Mouse (Mus musculus): Measurements from ENCODE around the gene Tmcc1. TPM values are rescaled to one million over a fixed set of nuclear protein-coding genes. Genes with fewer than 3 reads are reported as not detected.
A peak's percentile ranks its signal among the peaks of the same experiment; 100 is the strongest.

Gene Tmcc1
- polyA plus RNA-seq, 1 experiment from 2014 or later = 9.1 TPM

- Histone ChIP-seq H3K9me3 (ENCODE audit: low read length) (peaks cover 9% of the 10 kb centered on the region), H3K4me1 (ENCODE audit: insufficient read depth, low read depth, low read length) (no peaks in the 10 kb centered on the region), H3K36me3 (ENCODE audit: insufficient read depth, low read length) (no peaks in the 10 kb centered on the region), H3K27ac (ENCODE audit: low read length) (no peak overlapping the region), H3K4me2 (replicated peaks; ENCODE audit: low read depth, low read length) (no peak overlapping the region), H3K4me3 (ENCODE audit: low read depth, low read length) (no peak overlapping the region), H3K9ac (replicated peaks; ENCODE audit: low read depth) (no peak overlapping the region), H3K27me3 (replicated peaks; ENCODE audit: insufficient read depth, low read length) (no peaks in the 10 kb centered on the region)
- ATAC-seq (peak; percentile 12; the same call in 1 of the 2 replicates), DNase-seq (ENCODE audit: low spot score) (no peak)
- TF ChIP-seq CTCF (IDR thresholded peaks at IDR 0.05) = no peak
- no peak for TF ChIP-seq EP300 (IDR thresholded peaks at IDR 0.05)
- WGBS = 85% methylated on average over 9 of the region's 9 CpGs
These were observed 171.3 kb downstream of the Tmcc1 start for GRCm38 (mm10) chr6:116021961-116022485.

DNA sequence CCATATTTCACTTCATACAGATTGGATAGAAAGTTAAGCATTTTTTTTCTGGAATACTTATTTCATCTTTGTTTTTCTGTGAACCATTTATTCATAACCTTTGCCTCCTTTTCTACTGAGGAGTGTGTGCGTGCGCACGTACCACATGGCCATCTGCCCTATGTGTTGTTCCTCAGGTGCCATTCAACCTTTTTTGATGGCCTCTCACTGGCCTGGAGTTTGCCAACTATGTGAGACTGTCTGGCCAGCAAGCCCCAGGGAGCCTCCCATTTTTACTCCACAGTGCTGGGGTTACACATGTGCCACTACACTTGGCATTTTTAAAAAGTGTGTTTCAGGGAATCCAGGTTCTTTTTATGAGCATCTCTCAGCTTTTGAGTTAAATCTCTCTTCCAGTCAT is 177.4 kb downstream of the Tmcc1 start:
- 91% methylated on average over 3 of the region's 3 CpGs for WGBS

GRCm38 (mm10) chr6:116014111-116014510 is 179.2 kb downstream of the Tmcc1 start:
- no peak for ATAC-seq
- TF ChIP-seq CTCF (IDR thresholded peaks at IDR 0.05) = no peak
- Histone ChIP-seq H3K4me1 (ENCODE audit: insufficient read depth, low read depth, low read length) (no peaks in the 10 kb centered on the region), H3K36me3 (ENCODE audit: insufficient read depth, low read length) (no peaks in the 10 kb centered on the region), H3K9me3 (ENCODE audit: low read length) (no peaks in the 10 kb centered on the region), H3K4me2 (replicated peaks; ENCODE audit: low read depth, low read length) (no peak overlapping the region), H3K27me3 (replicated peaks; ENCODE audit: insufficient read depth, low read length) (no peaks in the 10 kb centered on the region), H3K9ac (replicated peaks; ENCODE audit: low read depth) (no peak overlapping the region), H3K4me3 (ENCODE audit: low read depth, low read length) (no peak overlapping the region), H3K27ac (ENCODE audit: low read length) (no peak overlapping the region)
- no peak for DNase-seq (ENCODE audit: low spot score)
- 78% methylated on average over 6 of the region's 6 CpGs for WGBS

More for the DNA sequence above, 177.4 kb downstream of the Tmcc1 start:
- ATAC-seq (no peak), DNase-seq (ENCODE audit: low spot score) (no peak)
- Histone ChIP-seq H3K27me3 (replicated peaks; ENCODE audit: insufficient read depth, low read length) (no peaks in the 10 kb centered on the region), H3K4me2 (replicated peaks; ENCODE audit: low read depth, low read length) (no peak overlapping the region), H3K27ac (ENCODE audit: low read length) (no peak overlapping the region), H3K36me3 (ENCODE audit: insufficient read depth, low read length) (no peaks in the 10 kb centered on the region), H3K9me3 (ENCODE audit: low read length) (no peaks in the 10 kb centered on the region), H3K4me1 (ENCODE audit: insufficient read depth, low read depth, low read length) (no peaks in the 10 kb centered on the region), H3K9ac (replicated peaks; ENCODE audit: low read depth) (no peak overlapping the region), H3K4me3 (ENCODE audit: low read depth, low read length) (no peak overlapping the region)
- no peak for TF ChIP-seq EP300 (IDR thresholded peaks at IDR 0.05)
- TF ChIP-seq CTCF (IDR thresholded peaks at IDR 0.05) = no peak

GRCm38 (mm10) chr6:116013687-116014086 is 179.6 kb downstream of the Tmcc1 start:
- peak; percentile 57 for DNase-seq (ENCODE audit: low spot score)
- no peaks in the 10 kb centered on the region for H3K36me3 ChIP-seq (ENCODE audit: insufficient read depth, low read length)
- TF ChIP-seq CTCF (IDR thresholded peaks at IDR 0.05) = no peak
- no peak for TF ChIP-seq EP300 (IDR thresholded peaks at IDR 0.05)
- 39% methylated on average over 3 of the region's 3 CpGs for WGBS
- no peak overlapping the region for H3K9ac ChIP-seq (replicated peaks; ENCODE audit: low read depth)
- no peaks in the 10 kb centered on the region for H3K9me3 ChIP-seq (ENCODE audit: low read length)
- H3K27ac ChIP-seq (ENCODE audit: low read length) = no peak overlapping the region
- no peaks in the 10 kb centered on the region for H3K27me3 ChIP-seq (replicated peaks; ENCODE audit: insufficient read depth, low read length)
- H3K4me2 ChIP-seq (replicated peaks; ENCODE audit: low read depth, low read length) = no peak overlapping the region
- no peak overlapping the region for H3K4me3 ChIP-seq (ENCODE audit: low read depth, low read length)
- no peak for ATAC-seq
- no peaks in the 10 kb centered on the region for H3K4me1 ChIP-seq (ENCODE audit: insufficient read depth, low read depth, low read length)

DNA sequence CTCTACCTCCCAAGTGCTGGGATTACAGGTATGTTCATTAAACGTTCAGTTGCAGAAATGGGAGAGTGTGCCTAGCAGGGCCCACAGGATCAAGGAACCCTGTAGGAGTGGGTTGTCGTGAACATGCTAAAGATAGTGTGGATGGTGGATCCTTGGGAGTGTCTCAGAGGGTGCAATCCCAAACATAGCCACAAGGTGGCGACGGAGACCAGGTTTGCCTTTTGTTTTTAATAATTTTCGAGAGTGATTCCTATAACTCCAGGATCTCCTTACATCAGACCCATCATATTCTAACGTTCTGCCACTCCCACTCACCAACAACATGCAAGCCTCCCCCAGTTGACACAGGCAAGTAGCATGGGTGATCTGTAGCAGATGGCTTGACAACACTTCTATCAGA is 182.7 kb downstream of the Tmcc1 start:
- Histone ChIP-seq H3K27me3 (replicated peaks; ENCODE audit: insufficient read depth, low read length) (no peaks in the 10 kb centered on the region), H3K36me3 (ENCODE audit: insufficient read depth, low read length) (no peaks in the 10 kb centered on the region), H3K4me3 (ENCODE audit: low read depth, low read length) (no peak overlapping the region), H3K9ac (replicated peaks; ENCODE audit: low read depth) (no peak overlapping the region), H3K9me3 (ENCODE audit: low read length) (no peaks in the 10 kb centered on the region), H3K27ac (ENCODE audit: low read length) (no peak overlapping the region), H3K4me1 (ENCODE audit: insufficient read depth, low read depth, low read length) (peaks cover 10% of the 10 kb centered on the region), H3K4me2 (replicated peaks; ENCODE audit: low read depth, low read length) (no peak overlapping the region)
- TF ChIP-seq CTCF (IDR thresholded peaks at IDR 0.05) (peak; percentile 98), EP300 (IDR thresholded peaks at IDR 0.05) (no peak)
- DNase-seq (ENCODE audit: low spot score) (peak; percentile 85), ATAC-seq (no peak)
- WGBS = 1% methylated on average over 6 of the region's 6 CpGs

DNA sequence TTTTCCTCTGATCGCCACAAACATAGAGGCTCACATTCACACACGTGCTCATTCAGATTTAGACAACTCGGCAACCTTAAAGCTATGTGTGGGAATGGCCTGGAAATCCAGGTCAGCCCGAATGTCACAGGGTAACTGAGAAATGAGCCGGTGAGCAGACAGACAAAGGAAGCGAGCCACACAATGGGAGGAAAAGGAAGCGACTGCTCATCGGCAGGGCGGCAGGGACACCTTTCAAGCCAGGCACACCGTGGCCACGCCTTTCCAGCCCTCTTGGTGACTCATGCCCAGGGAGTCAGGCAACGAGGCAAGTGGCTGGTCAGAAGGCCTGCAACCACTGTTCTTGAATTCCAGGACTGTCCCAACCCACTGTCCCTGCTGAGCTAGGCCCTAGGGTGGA is 183.9 kb downstream of the Tmcc1 start:
- TF ChIP-seq EP300 (IDR thresholded peaks at IDR 0.05) (no peak; the same call in 1 of the 2 replicates), CTCF (IDR thresholded peaks at IDR 0.05) (no peak)
- Histone ChIP-seq H3K36me3 (ENCODE audit: insufficient read depth, low read length) (no peaks in the 10 kb centered on the region), H3K4me3 (ENCODE audit: low read depth, low read length) (no peak overlapping the region), H3K9ac (replicated peaks; ENCODE audit: low read depth) (no peak overlapping the region), H3K4me1 (ENCODE audit: insufficient read depth, low read depth, low read length) (peaks cover 10% of the 10 kb centered on the region), H3K27ac (ENCODE audit: low read length) (no peak overlapping the region), H3K9me3 (ENCODE audit: low read length) (no peaks in the 10 kb centered on the region), H3K4me2 (replicated peaks; ENCODE audit: low read depth, low read length) (no peak overlapping the region), H3K27me3 (replicated peaks; ENCODE audit: insufficient read depth, low read length) (no peaks in the 10 kb centered on the region)
- ATAC-seq (peak; percentile 29), DNase-seq (ENCODE audit: low spot score) (no peak)
- WGBS = 55% methylated on average over 12 of the region's 12 CpGs

Data from lung, postnatal 0 days (tissue).